Mouse (Mus musculus) monocyte, adult 5-6 weeks (primary cell): Measurements from ENCODE around the gene Dppa1. TPM values are rescaled to one million over a fixed set of nuclear protein-coding genes. Genes with fewer than 3 reads are reported as not detected.
A peak's percentile ranks its signal among the peaks of the same experiment; 100 is the strongest.
"Not testable (repeated sequence)": the region's sequence is repeated elsewhere in the genome, so short reads cannot be mapped to it uniquely, and the experiment has no call there.

Experiments
- ATAC-seq: fragments of 153-309, 156-312 bp; replicated peaks from 2 replicates; pipeline ENCODE4 v1.8.0; 2017; ENCODE audit warnings: mild to moderate bottlenecking; ENCODE audit not compliant: low TSS enrichment, insufficient number of reproducible peaks, severe bottlenecking, poor library complexity, low FRiP score
- total RNA-seq: library from RNA; stranded (forward); fragments of 200-1000, 200-491, 200-594 nt; gene quantifications from 3 replicates; pipeline ENCODE4 v1.2.3, GENCODE M21; 2017

The Dppa1 gene
- not detected in 3 replicates for total RNA-seq

DNA sequence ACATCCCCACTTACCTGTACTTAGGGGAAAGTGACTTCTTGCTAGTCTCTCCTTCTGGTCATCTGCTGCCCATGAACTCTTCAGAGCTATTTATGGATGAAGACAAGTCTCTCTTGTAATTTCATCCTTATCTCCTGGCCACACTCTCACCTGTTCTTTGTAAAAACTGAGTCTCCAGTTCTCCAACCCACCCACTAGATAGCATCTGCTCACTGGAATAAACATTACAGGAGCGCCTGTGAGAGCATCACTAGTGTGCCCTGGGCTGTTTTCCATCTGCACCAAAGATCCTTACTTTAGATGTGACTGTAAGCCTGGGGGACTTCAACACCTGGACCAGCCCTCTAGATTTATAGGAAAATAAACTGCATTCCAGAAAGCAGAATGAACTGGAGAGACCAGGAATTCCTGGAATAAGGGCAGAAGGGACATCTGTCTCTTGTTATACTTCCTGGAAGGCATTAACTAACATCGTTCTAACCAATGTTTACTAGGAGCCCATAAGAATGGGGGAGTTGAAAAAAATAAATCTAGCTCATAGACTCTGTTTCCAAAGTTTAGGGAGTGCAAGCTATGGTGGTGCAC is at the start of gene Dppa1:
Gene Dppa1 (minus strand): TSS at position 51 of the 585 bp plus-strand sequence.
- ATAC-seq: no peak

DNA sequence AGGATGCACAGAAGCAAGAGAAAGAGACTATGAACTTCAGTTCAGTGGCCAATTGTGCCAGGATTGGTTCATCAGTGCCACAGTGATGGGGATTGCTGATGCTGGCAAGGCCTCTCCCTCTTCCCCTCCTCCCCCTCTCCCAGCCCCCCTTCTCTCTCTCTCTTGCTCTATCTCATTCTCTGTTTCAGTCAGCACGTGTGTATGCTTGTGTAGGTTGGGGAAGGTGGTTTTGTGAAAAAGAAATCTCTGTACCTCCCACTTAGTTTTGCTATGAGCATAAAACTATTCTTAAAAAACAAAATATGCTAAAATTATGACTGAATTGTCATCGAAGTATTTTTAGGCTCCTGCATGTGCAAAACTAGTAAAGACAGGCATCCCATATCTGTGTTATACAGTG is 38.9 kb upstream of the Dppa1 start:
- no peak for ATAC-seq

DNA sequence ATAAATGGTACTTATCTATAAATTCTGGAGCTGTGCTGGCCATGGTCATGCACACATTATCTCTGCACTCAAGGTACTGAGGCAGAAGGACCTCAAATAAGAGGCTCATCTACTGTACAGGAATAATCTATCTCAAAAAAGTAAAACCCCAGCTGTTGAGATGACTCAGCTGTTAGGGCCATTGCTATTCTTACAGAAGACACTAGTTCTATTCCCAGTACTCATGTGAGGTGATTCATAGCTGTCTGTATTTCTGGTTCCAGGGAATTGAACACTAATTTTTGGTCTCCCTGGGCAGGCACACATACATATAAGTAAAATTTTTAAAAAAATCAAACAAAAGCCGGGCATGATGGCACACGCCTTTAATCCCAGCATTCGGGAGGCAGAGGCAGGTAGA is 38.0 kb upstream of the Dppa1 start:
- no peak for ATAC-seq

DNA sequence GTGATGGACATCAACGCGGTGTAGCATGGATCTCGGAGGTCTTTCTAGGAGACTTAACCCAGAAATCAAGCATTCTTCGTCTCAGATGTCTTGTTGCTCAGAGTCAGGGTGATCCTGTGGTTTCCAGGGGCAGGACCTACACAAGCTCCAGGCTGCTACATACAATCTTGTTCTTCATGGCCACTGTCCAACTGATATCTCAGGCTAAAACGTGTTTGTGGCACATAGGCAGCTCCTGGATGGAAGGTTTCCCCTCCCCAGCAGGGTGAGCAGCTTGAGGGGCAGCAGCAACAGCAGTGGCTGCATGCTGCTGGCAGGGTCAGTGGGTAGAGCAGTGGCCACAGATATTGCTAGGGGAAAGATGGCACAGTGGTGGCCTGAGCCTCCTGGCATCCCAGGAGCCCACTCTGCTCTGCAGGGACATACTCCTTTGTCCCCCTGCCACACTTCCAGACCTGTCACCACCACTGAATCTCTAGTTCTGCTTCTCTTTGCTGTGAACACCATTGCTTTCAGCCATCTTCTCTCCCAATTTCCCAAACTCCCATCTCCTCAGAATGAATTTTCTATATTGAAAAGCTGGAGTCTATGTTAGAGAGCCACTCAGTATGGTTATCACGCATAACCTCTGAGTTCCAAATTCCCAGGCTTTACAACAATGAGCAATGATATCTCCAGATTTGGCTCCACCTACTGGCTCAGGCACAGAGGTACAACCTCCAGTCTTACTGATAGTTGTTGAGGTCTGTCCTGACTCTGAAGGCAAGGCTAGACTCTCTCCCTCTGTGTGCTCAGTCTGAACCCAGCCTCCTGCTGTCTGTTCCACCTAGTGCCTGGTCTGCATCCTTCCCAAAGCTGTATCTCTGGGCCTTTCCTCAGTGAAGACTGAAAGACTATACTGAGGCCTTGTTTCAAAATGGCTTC is 36.8 kb upstream of the Dppa1 start:
- ATAC-seq: peak; percentile 59; the same call in 1 of the 2 replicates

DNA sequence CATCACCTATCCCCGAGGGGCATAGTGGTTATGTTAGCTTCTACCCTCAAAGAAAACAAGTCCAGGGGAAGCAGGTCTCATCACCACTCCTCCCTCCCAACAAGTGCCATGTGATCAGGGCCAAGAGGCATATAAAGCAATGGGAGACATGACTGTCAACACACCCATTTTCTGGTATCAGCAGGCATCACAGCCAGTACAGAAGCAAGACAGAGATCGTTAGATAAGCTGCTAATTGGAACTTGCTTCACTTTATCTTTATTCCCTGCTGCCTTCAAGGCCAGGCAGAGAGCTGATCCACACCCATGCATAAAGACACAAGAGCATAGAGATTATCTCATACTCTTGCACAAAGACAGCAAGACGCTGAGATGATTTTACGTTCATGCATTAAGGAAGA is 34.2 kb upstream of the Dppa1 start:
- no peak for ATAC-seq

DNA sequence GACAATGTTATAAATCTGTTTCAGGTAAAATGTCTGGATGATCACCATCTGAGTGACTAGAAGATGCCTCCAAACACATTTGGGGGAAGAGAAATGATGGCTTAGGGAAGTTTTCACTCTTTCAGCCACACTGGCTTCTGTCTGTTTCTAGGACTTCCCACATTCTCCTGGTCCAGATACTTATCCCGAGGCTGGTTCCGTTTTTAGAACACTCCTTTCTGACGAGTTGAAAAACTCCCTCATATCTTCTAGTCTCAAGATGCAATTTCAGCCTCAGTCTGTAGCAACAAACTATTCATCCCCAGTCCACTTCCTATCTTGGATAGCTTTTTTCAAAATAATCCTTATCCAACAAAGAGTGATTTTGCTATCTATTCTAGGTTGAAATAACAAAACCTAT is 23.4 kb upstream of the Dppa1 start:
- no peak for ATAC-seq

DNA sequence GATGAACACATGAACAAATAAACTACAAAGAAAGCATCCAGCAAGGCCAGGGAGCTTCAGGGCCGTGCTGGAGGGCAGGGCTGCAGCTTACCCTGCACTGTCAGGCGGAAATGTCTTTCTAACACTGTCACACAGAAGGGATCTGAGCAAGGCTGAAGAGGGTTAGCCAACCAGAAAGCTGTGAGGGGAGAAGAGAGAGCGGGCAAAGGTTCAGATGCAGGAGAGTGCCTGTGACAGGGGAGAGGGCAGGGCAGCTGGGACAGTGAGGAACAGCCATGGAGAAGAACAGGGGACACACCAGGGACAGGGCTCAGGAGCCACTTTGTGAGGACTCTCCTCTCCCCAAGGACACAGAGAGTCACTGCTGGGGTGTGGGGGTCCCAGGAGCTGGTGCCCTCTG is 20.6 kb upstream of the Dppa1 start:
- not testable (repeated sequence) for ATAC-seq

DNA sequence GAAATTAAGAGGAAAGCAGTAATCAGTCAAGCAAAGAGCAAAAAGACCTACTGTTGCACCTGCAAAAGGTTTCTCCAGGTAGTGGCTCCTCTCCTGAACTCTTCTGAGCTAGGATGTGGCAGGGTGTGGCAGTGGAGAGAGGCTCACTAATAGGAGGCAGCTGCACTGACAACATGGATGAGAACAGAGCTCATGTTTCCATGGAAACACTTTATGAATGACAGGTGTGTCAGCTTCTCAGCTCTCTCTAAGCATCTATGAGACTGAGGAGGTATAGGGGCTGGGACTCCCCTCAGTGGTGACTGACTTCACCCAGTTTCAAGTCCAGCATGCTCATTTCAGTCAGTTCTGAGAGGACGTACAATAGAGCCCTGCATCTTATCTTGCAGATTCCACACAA is 15.8 kb upstream of the Dppa1 start:
- ATAC-seq: no peak

DNA sequence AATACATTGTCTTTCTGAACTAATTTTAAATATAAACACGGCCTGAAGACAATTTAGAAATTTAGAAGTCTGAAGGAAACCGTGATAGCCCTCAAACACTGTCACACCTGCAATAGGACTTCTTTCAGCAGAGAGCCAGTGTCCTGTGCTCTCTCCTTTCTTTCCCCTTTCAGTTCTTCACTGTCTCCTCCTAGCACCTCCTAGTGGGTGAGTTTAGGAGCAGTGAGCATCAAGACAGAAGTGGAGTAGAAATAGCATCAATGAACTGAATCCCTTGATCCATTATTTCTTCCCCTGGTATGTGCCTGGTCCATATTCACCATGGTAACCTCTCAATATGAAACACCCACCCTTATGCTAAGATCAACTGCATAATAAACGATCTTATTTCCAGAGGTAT is 7.5 kb upstream of the Dppa1 start:
- no peak for ATAC-seq

DNA sequence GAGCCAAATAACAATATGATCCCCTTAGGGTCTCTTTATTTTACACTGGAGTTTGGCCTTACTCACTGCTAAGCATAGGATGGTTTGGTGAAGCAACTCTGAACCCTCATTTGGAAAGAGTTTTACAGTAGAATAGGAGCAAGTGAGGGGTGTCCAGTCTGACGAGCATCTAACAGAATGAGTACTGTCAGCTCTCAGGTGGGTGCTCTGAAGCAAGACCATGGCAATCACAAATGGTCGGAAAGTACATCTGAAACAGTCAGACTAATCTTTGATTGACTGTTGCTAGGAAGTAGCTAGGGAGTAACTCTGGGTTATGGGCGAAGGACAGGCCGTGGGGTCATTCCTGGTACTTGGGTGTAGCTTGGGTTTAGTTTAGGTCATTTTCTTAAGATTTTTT is 6.5 kb upstream of the Dppa1 start:
- ATAC-seq: not testable (repeated sequence)

DNA sequence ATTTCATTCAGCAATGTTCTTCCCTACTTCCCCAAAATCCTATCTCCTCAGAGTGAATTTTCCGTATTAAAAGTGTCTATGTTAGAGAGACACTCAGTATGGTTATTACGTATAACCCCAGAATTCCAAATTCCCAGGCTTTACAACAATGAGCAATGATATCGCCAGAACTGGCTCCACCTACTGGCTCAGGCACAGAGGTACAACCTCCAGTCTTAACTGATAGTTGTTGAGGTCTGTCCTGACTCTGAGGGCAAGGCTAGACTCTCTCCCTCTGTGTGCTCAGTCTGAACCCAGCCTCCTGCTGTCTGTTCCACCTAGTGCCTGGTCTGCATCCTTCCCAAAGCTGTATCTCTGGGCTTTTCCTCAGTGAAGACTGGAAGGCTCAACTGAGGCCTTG is 2.6 kb upstream of the Dppa1 start:
- ATAC-seq: peak; percentile 50; the same call in 1 of the 2 replicates

DNA sequence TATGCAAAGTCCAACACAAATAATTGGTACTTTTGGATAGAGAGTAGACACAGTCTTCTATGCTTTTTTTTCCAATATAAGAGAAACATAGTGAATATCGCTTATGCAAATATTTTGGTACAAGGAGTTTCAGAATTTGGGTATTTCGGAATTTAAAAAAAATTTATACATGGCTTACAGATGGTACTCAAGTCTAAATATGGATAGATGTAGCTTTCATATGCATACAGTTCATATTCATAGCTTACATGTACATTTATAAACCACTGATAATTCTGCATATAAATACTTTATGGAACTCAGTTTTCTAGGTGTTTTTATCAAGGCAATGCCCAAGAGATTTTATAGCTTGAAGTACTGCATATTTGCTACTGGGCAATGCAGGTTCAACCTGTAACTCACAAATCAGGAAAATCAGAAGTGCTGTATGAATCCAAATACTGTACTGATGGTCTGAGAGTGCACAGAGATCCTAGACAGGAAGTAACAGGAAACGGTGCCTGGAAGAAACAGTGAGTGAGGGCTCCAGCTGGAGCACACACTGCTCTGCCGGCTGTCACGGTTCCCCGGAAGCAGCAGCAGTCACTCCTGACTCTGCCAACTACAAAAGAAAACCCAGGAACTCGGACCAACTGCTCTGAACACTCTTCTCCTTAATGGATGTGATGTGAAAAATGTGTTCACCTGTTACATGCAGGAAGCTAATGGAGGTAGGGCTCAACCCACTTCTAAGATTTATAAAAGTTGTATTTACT is 8.5 kb downstream of the Dppa1 start:
- no peak for ATAC-seq

DNA sequence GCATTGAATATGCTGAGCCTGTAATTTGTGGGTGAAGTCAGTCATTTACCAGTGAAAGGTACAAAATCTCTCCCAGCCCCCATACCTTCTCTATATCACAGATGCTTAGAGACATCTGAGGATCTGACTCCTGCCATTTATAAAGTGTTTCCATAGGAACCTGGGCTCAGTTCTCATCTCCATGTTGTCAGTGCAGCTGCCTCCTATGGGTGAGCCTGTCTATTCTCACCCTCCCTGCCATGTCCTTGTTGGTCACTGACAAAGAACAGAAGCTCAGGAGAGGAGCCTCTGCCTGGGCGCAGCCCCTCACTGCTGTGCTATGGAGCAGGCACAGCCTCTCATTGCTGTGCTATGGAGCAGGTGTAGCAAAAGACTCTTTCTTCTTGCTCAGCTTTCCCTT is 9.1 kb downstream of the Dppa1 start:
- no peak for ATAC-seq

DNA sequence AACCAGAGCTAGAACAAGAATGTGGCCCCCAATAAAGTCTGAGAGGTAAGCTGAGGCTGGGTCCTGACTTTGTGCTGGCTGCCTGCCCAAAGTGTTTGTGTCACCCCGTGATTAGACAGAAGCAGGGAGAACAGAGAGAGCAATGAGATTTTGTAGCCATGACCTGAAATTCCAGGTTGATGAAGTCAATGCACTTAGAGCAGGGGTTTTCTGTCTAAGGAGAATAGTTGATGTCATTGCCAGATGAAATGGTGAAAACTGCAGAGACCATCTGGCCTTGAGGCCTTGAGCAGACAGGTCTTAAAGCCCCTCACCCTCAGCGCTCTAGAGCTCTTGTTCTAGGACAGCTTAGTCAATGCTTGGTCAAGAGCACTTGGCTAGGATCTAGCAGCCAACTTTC is 36.6 kb downstream of the Dppa1 start:
- ATAC-seq: no peak

DNA sequence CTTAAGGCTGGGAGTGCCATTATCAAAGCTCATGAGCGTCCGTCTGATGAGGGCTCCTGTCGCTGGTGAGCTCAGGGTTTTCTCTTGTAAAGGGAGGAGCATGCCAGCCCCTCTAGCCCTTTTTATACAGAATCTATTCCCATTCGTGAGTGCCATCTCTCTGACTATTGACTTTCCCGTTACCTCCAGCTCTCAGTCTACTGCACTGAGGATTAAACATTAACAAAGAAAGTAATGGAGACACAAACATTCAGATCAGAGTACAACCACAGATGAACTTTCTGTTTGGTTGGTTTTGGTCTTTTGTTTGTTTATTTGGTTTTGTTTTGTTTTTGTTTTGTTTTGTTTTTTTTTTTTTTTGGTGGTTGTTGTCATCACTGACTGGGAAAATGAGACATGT is 46.3 kb downstream of the Dppa1 start:
- no peak for ATAC-seq

DNA sequence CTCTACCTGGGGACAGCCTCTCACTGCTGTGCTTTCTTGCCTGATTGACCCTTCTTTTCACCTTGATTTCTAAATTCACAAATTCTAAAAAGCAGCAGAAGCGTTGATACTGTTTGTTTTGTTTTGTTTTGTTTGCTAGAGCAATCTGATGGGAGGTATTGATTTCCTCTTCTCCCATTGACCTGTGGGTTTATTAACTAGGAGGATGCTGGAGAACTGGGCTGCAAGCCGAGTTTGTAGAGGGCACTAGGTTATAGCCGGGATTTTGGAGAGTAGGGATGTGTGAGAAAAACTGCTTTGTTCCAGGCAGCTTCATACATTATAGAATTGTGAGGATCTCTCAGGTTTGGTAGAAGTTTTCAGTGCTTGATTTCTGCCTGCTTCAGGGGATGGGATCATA is 48.6 kb downstream of the Dppa1 start:
- ATAC-seq: no peak

DNA sequence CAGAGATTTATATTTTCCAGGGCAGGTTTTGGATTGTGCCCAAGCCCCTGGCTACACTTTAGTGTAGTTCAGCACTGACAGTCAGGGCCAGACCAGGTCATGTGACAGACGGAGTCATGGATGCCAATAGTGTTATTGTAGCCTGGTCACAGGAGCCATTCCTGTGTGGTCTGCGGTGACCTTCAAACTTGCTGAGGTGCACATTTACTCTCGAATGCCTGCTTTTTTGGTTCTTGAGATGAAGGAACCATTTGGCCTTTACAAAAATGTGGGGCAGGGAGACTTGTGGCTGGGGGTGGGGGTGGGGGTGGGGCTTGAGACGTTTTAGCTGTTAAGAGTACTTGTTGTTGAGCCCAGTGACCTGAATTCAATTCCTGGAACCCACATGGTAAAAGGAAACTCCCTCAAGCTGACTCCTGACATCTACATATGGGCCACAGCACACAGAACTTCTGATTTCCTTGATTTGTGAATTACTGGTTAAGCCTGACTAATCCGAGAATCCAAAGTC is 50.2 kb downstream of the Dppa1 start:
- no peak for ATAC-seq

DNA sequence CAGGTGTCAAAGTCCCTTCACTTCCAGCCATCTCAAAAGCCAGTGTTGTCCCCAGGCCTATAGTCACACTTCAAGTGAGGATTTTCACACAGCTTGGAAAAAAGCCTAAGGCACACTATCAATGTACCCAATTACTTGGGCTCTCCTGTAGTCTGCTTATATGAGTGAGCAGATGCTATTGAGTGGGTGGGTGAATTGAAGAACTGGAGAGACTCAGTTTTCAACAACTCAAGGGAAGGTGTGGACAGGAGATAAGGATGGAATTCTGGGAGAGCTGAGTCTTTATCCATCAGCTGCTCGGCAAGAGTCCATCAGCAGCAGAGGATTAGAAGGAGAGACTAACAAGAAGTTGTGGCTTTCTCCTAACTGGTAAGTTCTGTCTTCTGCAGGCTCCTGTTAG is 57.7 kb downstream of the Dppa1 start, which contains the start of gene BC053393:
Gene BC053393 (plus strand): TSS at position 210 of the 400 bp plus-strand sequence.
- ATAC-seq: no peak

DNA sequence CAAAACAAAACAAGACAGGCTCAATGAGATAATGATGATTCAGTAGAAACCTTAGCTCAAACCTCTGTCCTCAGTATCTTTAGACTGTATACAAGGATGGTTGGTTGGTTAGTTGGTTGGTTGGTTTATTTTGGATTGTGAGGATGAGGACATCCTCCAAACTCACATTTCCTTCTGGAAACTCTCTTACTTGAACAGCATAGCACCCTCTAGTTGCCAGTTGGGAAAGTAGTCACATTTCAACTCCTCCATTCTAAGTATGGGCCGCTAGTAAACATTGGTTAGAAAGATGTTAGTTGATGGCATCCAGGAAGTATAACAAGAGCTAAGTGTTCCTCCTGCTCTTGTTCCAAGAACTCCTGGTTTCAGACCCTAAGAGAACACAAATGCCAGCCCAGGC is 60.0 kb downstream of the Dppa1 start:
- ATAC-seq: no peak
